Mouse (Mus musculus) cortical plate, adult 2 months (tissue): ENCODE results near the gene Fgfbp1.

ENCODE experiments used
- CTCF ChIP-seq: fragments of 200-500 bp; IDR thresholded peaks from 2 replicates; pipeline ENCODE4 v1.5.1; 2011; ENCODE audit warnings: mild to moderate bottlenecking, control low read depth, low read length; ENCODE audit not compliant: insufficient read depth; ENCODE audit errors: extremely low read depth
- POLR2A ChIP-seq: fragments of 200-500 bp; IDR thresholded peaks from 2 replicates; pipeline ENCODE4 v1.6.1; 2011; ENCODE audit warnings: mild to moderate bottlenecking, low read length, control low read depth; ENCODE audit not compliant: insufficient read depth; ENCODE audit errors: extremely low read depth

GRCm38 (mm10) chr5:43989017-43989416, 7.4 kb upstream of the Fgfbp1 start:
- TF ChIP-seq POLR2A (no peak), CTCF (no peak)
